Mouse (Mus musculus) gastrocnemius, adult 8-10 months (tissue): ENCODE measurements at regions not wholly inside any gene's neighbourhood (a gene's known extent, or its start where the extent isn't known, plus 50 kb on each side); places are given as distances from the start of the nearest gene placed in this dataset.

Experiments
- DNase-seq, 2 experiments: peaks; one replicate each; pipeline ENCODE4 v3.0.0; 2022; ENCODE audit warnings: low spot score in 2 of 2

GRCm38 (mm10) chr7:111245067-111245466 is 162.2 kb upstream of the Eif4g2 start:
- no peak for DNase-seq

- DNase-seq: no peak
Measured at GRCm38 (mm10) chr7:111243831-111244230, 161.0 kb upstream of the Eif4g2 start.

DNA sequence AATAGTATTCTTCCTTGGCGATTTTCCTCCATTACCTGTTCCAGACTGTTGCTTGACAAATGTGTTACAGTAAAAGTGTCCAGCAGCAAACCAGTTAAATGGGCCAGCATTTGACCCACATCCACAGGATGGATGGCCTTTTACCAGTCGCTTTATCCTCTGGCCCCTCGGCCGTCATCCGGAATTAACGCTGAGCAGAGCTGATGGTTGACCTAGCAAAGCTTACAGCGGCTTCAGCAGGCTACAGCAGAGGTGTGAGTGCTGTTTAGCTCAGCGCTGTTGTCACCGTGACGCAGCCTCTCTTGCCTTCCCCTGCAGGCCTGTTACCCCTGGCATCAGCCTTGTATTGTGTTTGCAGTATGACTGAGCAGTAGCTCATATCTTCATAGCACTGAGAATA is 159.8 kb upstream of the Eif4g2 start:
- DNase-seq: no peak

GRCm38 (mm10) chr7:111241538-111241937 is 158.7 kb upstream of the Eif4g2 start:
- no peak for DNase-seq

- DNase-seq: no peak
Measured at GRCm38 (mm10) chr7:111240234-111240826, 157.5 kb upstream of the Eif4g2 start.

DNA sequence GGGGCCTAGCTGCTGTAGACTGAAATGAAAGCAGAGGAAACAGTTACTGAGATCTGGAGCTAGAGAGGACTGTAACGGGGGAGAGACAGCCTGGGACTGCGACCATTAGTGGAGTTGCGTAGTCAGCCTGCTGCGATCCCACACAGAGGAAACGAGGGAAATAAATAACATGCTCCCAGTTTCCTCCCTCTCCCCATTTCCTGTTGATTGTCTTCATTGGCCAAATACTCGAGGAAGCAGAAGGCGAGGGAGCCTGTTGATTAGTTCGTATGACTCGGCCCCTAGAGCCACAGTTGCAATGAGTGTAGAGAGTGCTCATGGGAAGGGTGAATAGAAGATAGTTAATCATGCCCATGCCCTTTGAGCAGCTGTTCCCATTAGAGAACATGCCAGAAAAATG is 155.0 kb upstream of the Eif4g2 start:
- DNase-seq: no peak

- DNase-seq: no peak
Measured at GRCm38 (mm10) chr7:111230630-111231029, 147.8 kb upstream of the Eif4g2 start.

- DNase-seq: no peak
Measured at GRCm38 (mm10) chr7:111227082-111227481, 144.3 kb upstream of the Eif4g2 start.

DNA sequence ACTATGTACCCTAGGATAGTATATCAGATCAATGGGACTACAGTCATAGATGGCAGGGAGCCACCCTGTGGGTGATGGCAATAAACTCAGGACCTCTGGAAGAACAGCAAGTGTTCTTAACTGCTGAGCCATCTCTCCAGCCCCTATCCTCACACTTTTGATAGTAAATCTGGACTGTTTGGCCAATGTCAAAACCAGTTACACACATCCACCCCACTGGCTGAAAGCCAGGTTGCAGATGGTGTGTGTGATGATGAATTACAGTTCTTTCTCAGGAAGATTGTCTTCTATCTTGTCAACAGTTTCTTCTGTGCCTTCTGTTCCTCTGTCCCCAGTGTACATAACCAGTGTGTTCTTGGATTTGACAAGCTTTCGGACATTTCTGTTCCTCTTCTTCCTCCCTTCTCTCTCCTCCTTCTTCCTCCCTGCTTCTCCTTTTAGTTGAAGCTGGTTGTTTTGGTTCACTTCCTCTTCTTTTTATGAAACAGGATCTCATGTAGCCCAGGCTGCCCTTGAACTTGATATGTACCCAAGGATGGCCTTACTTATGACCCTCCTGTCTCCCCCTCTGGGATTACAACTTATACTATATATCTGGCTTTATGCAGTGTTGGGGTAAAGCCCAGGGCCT is 143.3 kb upstream of the Eif4g2 start:
- DNase-seq: no peak

DNA sequence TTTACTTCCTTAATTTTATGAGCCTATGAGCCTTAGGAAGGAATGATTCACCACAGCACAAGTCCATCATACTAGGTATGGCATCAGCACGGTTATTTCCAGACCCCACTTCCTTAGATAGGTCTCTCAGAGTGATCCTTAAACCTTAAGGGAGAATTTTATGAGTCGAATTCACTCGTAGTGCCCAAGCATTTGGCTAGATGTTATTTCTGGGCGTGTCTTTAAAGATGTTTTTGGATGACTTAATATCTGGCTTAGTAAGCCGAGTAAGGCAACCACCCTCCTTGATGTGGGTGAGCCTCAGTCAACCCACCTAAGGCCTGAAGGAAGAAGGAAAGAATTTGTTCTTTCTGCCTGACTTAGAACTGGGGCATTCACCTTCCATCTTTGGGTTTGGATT is 132.8 kb upstream of the Eif4g2 start:
- DNase-seq: no peak

GRCm38 (mm10) chr7:111214226-111214906 is 131.5 kb upstream of the Eif4g2 start:
- no peak for DNase-seq

GRCm38 (mm10) chr7:111212188-111212587 is 129.4 kb upstream of the Eif4g2 start:
- no peak for DNase-seq

GRCm38 (mm10) chr7:111211641-111212040 is 128.8 kb upstream of the Eif4g2 start:
- no peak for DNase-seq

DNA sequence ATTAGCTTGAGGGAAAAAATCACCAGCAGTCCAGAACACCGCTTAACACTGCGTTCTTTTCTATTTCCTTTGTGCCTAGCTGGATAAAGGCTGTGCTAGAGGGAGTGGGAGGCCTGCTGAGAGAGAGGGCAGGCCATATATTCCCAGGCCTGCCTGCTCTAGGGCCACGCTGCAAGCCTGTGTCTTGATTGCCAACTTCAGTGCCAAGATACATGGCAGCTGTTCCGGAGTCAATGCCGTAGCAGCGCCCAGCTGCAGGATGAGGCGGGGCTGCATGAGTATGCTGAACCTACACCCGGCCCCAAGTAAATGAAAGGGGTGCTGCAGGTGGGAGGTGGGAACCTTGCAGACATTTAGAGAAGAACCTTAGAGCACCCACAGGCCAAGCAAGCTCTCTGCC is 127.5 kb upstream of the Eif4g2 start:
- no peak for DNase-seq

DNA sequence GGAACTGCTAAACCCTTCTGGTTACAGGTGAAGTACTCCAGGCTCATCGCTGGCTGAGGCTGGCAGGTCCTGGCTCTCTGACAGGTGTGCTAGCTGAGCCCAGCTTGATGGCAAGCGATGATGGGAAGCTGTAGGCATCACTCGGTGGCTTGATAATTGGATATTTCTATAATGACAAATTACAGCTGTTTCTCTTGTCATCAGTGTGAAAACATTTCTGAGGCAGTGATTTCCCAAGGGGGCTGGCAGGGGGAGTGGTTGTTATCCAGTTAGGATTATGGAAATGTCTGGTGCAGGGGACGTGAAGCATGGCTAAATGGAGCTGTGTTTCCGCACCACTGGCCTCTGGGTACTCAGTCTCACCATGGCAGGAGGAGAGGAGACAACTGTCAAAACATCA is 123.0 kb upstream of the Eif4g2 start:
- no peak for DNase-seq

- DNase-seq: no peak
Measured at GRCm38 (mm10) chr7:111198608-111199355, 116.0 kb upstream of the Eif4g2 start.

DNA sequence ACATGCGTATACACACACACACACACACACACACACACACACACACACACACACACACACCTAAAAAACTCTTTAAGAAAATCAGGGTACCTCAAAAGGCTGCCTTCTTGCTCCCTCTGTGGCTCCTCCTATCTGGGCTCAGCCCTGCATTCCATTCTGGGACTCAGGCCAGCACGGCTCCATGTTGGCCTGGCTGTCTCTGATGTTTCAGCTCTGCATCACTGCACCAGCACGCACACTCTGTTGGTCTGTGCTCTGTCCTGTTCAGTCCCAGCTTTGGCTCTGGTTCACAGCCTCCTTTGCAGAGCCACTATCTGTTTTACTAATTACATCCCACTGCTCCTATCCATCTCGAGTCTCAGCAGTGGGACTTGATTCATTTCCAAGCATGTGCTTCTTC is 108.8 kb upstream of the Eif4g2 start:
- DNase-seq: no peak

GRCm38 (mm10) chr7:111191216-111191615 is 108.4 kb upstream of the Eif4g2 start:
- DNase-seq: no peak

DNA sequence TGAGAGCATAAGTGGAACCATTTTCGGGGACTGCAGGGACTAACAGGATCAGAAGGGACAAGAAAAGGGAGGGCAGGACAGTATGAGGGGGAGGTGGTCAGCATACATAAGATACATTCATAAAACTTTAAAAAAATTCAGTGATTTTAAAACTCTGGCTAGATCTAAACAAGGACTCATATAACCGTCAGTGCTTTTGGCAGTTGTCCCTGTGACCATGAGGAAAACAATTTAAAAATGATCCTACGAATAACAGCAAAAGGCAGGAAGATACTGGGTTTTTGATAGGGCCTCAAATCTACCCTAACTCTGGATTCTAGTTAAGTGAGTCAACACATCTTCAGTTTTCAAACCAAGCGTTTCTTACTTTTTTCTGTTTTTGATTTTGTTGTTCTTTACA is 106.9 kb upstream of the Eif4g2 start:
- DNase-seq: no peak

- no peak for DNase-seq
Measured at GRCm38 (mm10) chr7:111185954-111186353, 103.1 kb upstream of the Eif4g2 start.

- DNase-seq: no peak
Measured at GRCm38 (mm10) chr7:111183512-111183911, 100.7 kb upstream of the Eif4g2 start.

GRCm38 (mm10) chr7:111182319-111182718 is 99.5 kb upstream of the Eif4g2 start:
- no peak for DNase-seq
